Mouse (Mus musculus) liver, embryonic 14.5 days (tissue): Measurements from ENCODE around the gene Efnb3. TPM values are rescaled to one million over a fixed set of nuclear protein-coding genes. Genes with fewer than 3 reads are reported as not detected.
A peak's percentile ranks its signal among the peaks of the same experiment; 100 is the strongest.

Experiments
- ATAC-seq: fragments of 200-750 bp; cut with Nextera tagmentation; 2 replicates; pipeline ENCODE4 v1.8.0; 2017; ENCODE audit warnings: moderate number of reproducible peaks, mild to moderate bottlenecking, moderate library complexity; ENCODE audit not compliant: insufficient read depth
- DNase-seq, 3 experiments: peaks; one replicate each; pipeline ENCODE4 v3.0.0-alpha.2; 2012 to 2013; ENCODE audit warnings: low read depth in 3 of 3, low spot score in 3 of 3
- H3K27ac ChIP-seq: fragments of 300-500 bp; sonication (generic); 2 replicates; pipeline ENCODE4 v1.5.1; 2014; ENCODE audit warnings: moderate library complexity, mild to moderate bottlenecking, control low read depth, inconsistent platforms
- H3K27me3 ChIP-seq: fragments of 300-500 bp; sonication (generic); 2 replicates; pipeline ENCODE4 v1.6.1; 2014; ENCODE audit warnings: mild to moderate bottlenecking, low read length, moderate library complexity; ENCODE audit not compliant: control insufficient read depth, insufficient read depth
- H3K36me3 ChIP-seq: fragments of 300-500 bp; sonication (generic); replicated peaks from 2 replicates; pipeline ENCODE4 v1.6.1; 2014; ENCODE audit warnings: low read depth; ENCODE audit not compliant: control insufficient read depth, insufficient read depth
- H3K4me1 ChIP-seq, 2 experiments: fragments of 200-500 bp in 1 of 2; fragments of 300-500 bp in 1 of 2; sonication (generic) in 1 of 2; replicated peaks; 2 replicates each; pipeline ENCODE4 v1.6.1; 2012 to 2014; ENCODE audit warnings: antibody characterized with exemption in 1 of 2, inconsistent platforms in 1 of 2, low read length in 1 of 2; ENCODE audit not compliant: control insufficient read depth in 2 of 2, insufficient read depth in 2 of 2
- H3K4me2 ChIP-seq: fragments of 300-500 bp; sonication (generic); 2 replicates; pipeline ENCODE4 v1.6.1; 2014; ENCODE audit warnings: low read depth, mild to moderate bottlenecking, control low read depth, moderate library complexity
- H3K4me3 ChIP-seq, 2 experiments: fragments of 200-500 bp in 1 of 2; fragments of 300-500 bp in 1 of 2; sonication (generic) in 1 of 2; 2 replicates each; pipeline ENCODE4 v1.5.1; 2012 to 2014; ENCODE audit warnings: low read depth in 2 of 2, low read length in 2 of 2, mild to moderate bottlenecking in 2 of 2, control low read depth in 1 of 2, inconsistent platforms in 1 of 2, moderate library complexity in 1 of 2; ENCODE audit not compliant: insufficient read depth in 1 of 2
- H3K9ac ChIP-seq: fragments of 300-500 bp; sonication (generic); replicated peaks from 2 replicates; pipeline ENCODE4 v1.6.1; 2014; ENCODE audit warnings: mild to moderate bottlenecking, control low read depth, moderate library complexity
- H3K9me3 ChIP-seq: fragments of 300-500 bp; sonication (generic); 2 replicates; pipeline ENCODE4 v1.6.1; 2016; ENCODE audit warnings: low read length, mixed read lengths; ENCODE audit not compliant: control insufficient read depth
- CTCF ChIP-seq: IDR thresholded peaks from 2 replicates; pipeline ENCODE4 v1.5.1; 2016; ENCODE audit warnings: antibody characterized with exemption, low read depth, control low read depth
- EP300 ChIP-seq: IDR thresholded peaks from 2 replicates; pipeline ENCODE4 v1.6.1; 2016; ENCODE audit warnings: antibody characterized with exemption, low read depth
- WGBS: fragments of 180-500 bp; shearing (Covaris S2); extraction: QIAGEN DNeasy Blood & Tissue Kit; methylation state at CpG from one replicate; pipeline ENCODE4 v1.1.7; 2014; ENCODE audit not compliant: insufficient replicate concordance; 5-methylcytosine and 5-hydroxymethylcytosine counted together
- microRNA-seq: library from miRNA; unstranded; fragments of <30 nt; microRNA quantifications from one replicate; pipeline ENCODE4, GENCODE M21; 2016
- polyA plus RNA-seq, 2 experiments: library from polyadenylated mRNA; depleted of rRNA in 1 of 2; stranded (reverse) in 1 of 2; unstranded in 1 of 2; fragments of >200 nt; fragmentation: Nextera tagmentation in 1 of 2; extraction: Ambion mirVana in 1 of 2; gene quantifications; 2 replicates each; pipeline versions ENCODE4 v1.2.1 to v1.2.3; 2012 to 2014

Efnb3 gene
- polyA plus RNA-seq, 2 experiments: 0.13 to 1.0 TPM

GRCm38 (mm10) chr11:69516151-69516640, 43.8 kb downstream of the Efnb3 start:
- Histone ChIP-seq H3K4me2 (no peak overlapping the region), H3K9ac (no peak overlapping the region), H3K27ac (no peak overlapping the region), H3K4me3 (no peak overlapping the region), H3K4me1 (peaks cover 3 to 23% of the 10 kb centered on the region in 2 experiments; a peak in 3 of 4 replicates), H3K27me3 (peaks cover 3% of the 10 kb centered on the region; the same call in 1 of the 2 replicates), H3K36me3 (no peaks in the 10 kb centered on the region), H3K9me3 (no peaks in the 10 kb centered on the region)
- no peak for TF ChIP-seq CTCF
- TF ChIP-seq EP300: no peak
- ATAC-seq (no peak), DNase-seq (no peak)
- WGBS: 44% methylated on average over 15 of the region's 15 CpGs

GRCm38 (mm10) chr11:69513840-69514239, 46.2 kb downstream of the Efnb3 start:
- Histone ChIP-seq H3K4me2 (no peak overlapping the region), H3K9ac (no peak overlapping the region), H3K27me3 (peaks cover 3% of the 10 kb centered on the region; the same call in 1 of the 2 replicates), H3K4me3 (no peak overlapping the region), H3K4me1 (peaks cover 6 to 31% of the 10 kb centered on the region in 2 experiments), H3K9me3 (no peaks in the 10 kb centered on the region), H3K36me3 (no peaks in the 10 kb centered on the region), H3K27ac (no peak overlapping the region)
- 2% methylated on average over 6 of the region's 6 CpGs for WGBS
- DNase-seq: peak; percentile 38 to 50 (median 43)
- TF ChIP-seq CTCF (peak; percentile 75), EP300 (no peak)
- ATAC-seq: no peak

GRCm38 (mm10) chr11:69510796-69511496, 49.1 kb downstream of the Efnb3 start:
- ATAC-seq (peak; percentile 87), DNase-seq (peak; percentile 44 to 55 (median 50))
- peaks cover 3% of the 10 kb centered on the region; the same call in 1 of the 2 replicates for H3K27me3 ChIP-seq
- H3K4me3 ChIP-seq: no peak overlapping the region
- H3K9ac ChIP-seq: peak overlapping the region; percentile 20; the same call in 1 of the 2 replicates
- H3K27ac ChIP-seq: peak overlapping the region; percentile 54
- TF ChIP-seq EP300 (peak; percentile 89), CTCF (no peak)
- H3K4me2 ChIP-seq: peak overlapping the region; percentile 56
- no peaks in the 10 kb centered on the region for H3K9me3 ChIP-seq
- peaks cover 6 to 31% of the 10 kb centered on the region in 2 experiments for H3K4me1 ChIP-seq
- WGBS: 4% methylated on average over 7 of the region's 7 CpGs
- no peaks in the 10 kb centered on the region for H3K36me3 ChIP-seq

Small RNAs within 50 kb of the gene (microRNA-seq; reads per million reads assigned to microRNA genes)
- not detected for gene Gm27493

Other genes starting within 250 kb of the Efnb3 start
- 7.8 and 9.8 TPM in 2 replicates for gene Cntrob, start 236.4 kb downstream of the Efnb3 start, polyA plus RNA-seq (2012; rRNA removed)
- gene Cntrob, start 236.4 kb downstream of the Efnb3 start, polyA plus RNA-seq (2014; fragmentation: Nextera tagmentation; extraction: Ambion mirVana): 5.0 and 6.5 TPM in 2 replicates
- gene Trappc1, start 236.2 kb downstream of the Efnb3 start, polyA plus RNA-seq (2012; rRNA removed): 49.6 and 62.9 TPM in 2 replicates
- 101 and 106 TPM in 2 replicates for gene Trappc1, start 236.2 kb downstream of the Efnb3 start, polyA plus RNA-seq (2014; fragmentation: Nextera tagmentation; extraction: Ambion mirVana)
- gene Kcnab3, start 233.9 kb downstream of the Efnb3 start, polyA plus RNA-seq (2012; rRNA removed): 0.09 and 0.20 TPM in 2 replicates
- 0.06 and 0.10 TPM in 2 replicates for gene Kcnab3, start 233.9 kb downstream of the Efnb3 start, polyA plus RNA-seq (2014; fragmentation: Nextera tagmentation; extraction: Ambion mirVana)
- gene Rnf227, start 219.7 kb downstream of the Efnb3 start, polyA plus RNA-seq (2012; rRNA removed): 0.30 and 0.74 TPM in 2 replicates
- 0.59 and 0.66 TPM in 2 replicates for gene Rnf227, start 219.7 kb downstream of the Efnb3 start, polyA plus RNA-seq (2014; fragmentation: Nextera tagmentation; extraction: Ambion mirVana)
- 13.7 and 14.3 TPM in 2 replicates for gene Chd3, start 190.8 kb downstream of the Efnb3 start, polyA plus RNA-seq (2012; rRNA removed)
- 1.9 and 2.4 TPM in 2 replicates for gene Chd3, start 190.8 kb downstream of the Efnb3 start, polyA plus RNA-seq (2014; fragmentation: Nextera tagmentation; extraction: Ambion mirVana)
- 70.9 and 76.9 TPM in 2 replicates for gene Naa38, start 164.7 kb downstream of the Efnb3 start, polyA plus RNA-seq (2012; rRNA removed)
- gene Naa38, start 164.7 kb downstream of the Efnb3 start, polyA plus RNA-seq (2014; fragmentation: Nextera tagmentation; extraction: Ambion mirVana): 120 and 127 TPM in 2 replicates
- gene Cyb5d1, start 164.6 kb downstream of the Efnb3 start, polyA plus RNA-seq (2012; rRNA removed): 4.8 and 8.3 TPM in 2 replicates
- gene Cyb5d1, start 164.6 kb downstream of the Efnb3 start, polyA plus RNA-seq (2014; fragmentation: Nextera tagmentation; extraction: Ambion mirVana): 6.2 and 7.3 TPM in 2 replicates
- gene Tmem88, start 162.0 kb downstream of the Efnb3 start, polyA plus RNA-seq (2012; rRNA removed): 3.7 and 5.3 TPM in 2 replicates
- gene Tmem88, start 162.0 kb downstream of the Efnb3 start, polyA plus RNA-seq (2014; fragmentation: Nextera tagmentation; extraction: Ambion mirVana): 4.6 TPM in 2 replicates
- gene Kdm6b, start 146.5 kb downstream of the Efnb3 start, polyA plus RNA-seq (2012; rRNA removed): 1.1 and 1.4 TPM in 2 replicates
- gene Kdm6b, start 146.5 kb downstream of the Efnb3 start, polyA plus RNA-seq (2014; fragmentation: Nextera tagmentation; extraction: Ambion mirVana): 2.9 TPM in 2 replicates
- 0.03 TPM in 2 replicates for gene Dnah2, start 11.1 kb downstream of the Efnb3 start, polyA plus RNA-seq (2012; rRNA removed)
- 0.01 TPM in 2 replicates for gene Dnah2, start 11.1 kb downstream of the Efnb3 start, polyA plus RNA-seq (2014; fragmentation: Nextera tagmentation; extraction: Ambion mirVana)
- 10.8 and 12.7 TPM in 2 replicates for gene Wrap53, start 20.1 kb upstream of the Efnb3 start, polyA plus RNA-seq (2012; rRNA removed)
- 14.8 and 16.1 TPM in 2 replicates for gene Wrap53, start 20.1 kb upstream of the Efnb3 start, polyA plus RNA-seq (2014; fragmentation: Nextera tagmentation; extraction: Ambion mirVana)
- gene Trp53, start 20.2 kb upstream of the Efnb3 start, polyA plus RNA-seq (2012; rRNA removed): 68.7 and 76.7 TPM in 2 replicates
- 61.2 and 66.4 TPM in 2 replicates for gene Trp53, start 20.2 kb upstream of the Efnb3 start, polyA plus RNA-seq (2014; fragmentation: Nextera tagmentation; extraction: Ambion mirVana)
- 20.6 and 25.2 TPM in 2 replicates for gene Atp1b2, start 45.7 kb upstream of the Efnb3 start, polyA plus RNA-seq (2012; rRNA removed)
- 21.3 and 29.8 TPM in 2 replicates for gene Atp1b2, start 45.7 kb upstream of the Efnb3 start, polyA plus RNA-seq (2014; fragmentation: Nextera tagmentation; extraction: Ambion mirVana)
- gene Shbg, start 57.7 kb upstream of the Efnb3 start, polyA plus RNA-seq (2012; rRNA removed): 21.4 and 23.5 TPM in 2 replicates
- gene Shbg, start 57.7 kb upstream of the Efnb3 start, polyA plus RNA-seq (2014; fragmentation: Nextera tagmentation; extraction: Ambion mirVana): 28.4 and 33.2 TPM in 2 replicates
- gene Sat2, start 61.8 kb upstream of the Efnb3 start, polyA plus RNA-seq (2012; rRNA removed): 3.7 and 5.1 TPM in 2 replicates
- 10.0 and 10.4 TPM in 2 replicates for gene Sat2, start 61.8 kb upstream of the Efnb3 start, polyA plus RNA-seq (2014; fragmentation: Nextera tagmentation; extraction: Ambion mirVana)
- gene Fxr2, start 72.8 kb upstream of the Efnb3 start, polyA plus RNA-seq (2012; rRNA removed): 18.4 and 21.7 TPM in 2 replicates
- gene Fxr2, start 72.8 kb upstream of the Efnb3 start, polyA plus RNA-seq (2014; fragmentation: Nextera tagmentation; extraction: Ambion mirVana): 5.4 and 7.7 TPM in 2 replicates
- gene Sox15, start 95.1 kb upstream of the Efnb3 start, polyA plus RNA-seq (2012; rRNA removed): not detected in 2 replicates
- not detected in 2 replicates for gene Sox15, start 95.1 kb upstream of the Efnb3 start, polyA plus RNA-seq (2014; fragmentation: Nextera tagmentation; extraction: Ambion mirVana)
- gene Mpdu1, start 102.4 kb upstream of the Efnb3 start, polyA plus RNA-seq (2012; rRNA removed): 40.4 and 60.1 TPM in 2 replicates
- 13.8 and 16.0 TPM in 2 replicates for gene Mpdu1, start 102.4 kb upstream of the Efnb3 start, polyA plus RNA-seq (2014; fragmentation: Nextera tagmentation; extraction: Ambion mirVana)
- gene Cd68, start 105.9 kb upstream of the Efnb3 start, polyA plus RNA-seq (2012; rRNA removed): 9.4 and 12.3 TPM in 2 replicates
- 17.7 and 18.9 TPM in 2 replicates for gene Cd68, start 105.9 kb upstream of the Efnb3 start, polyA plus RNA-seq (2014; fragmentation: Nextera tagmentation; extraction: Ambion mirVana)
- 312 and 420 TPM in 2 replicates for gene Eif4a1, start 112.2 kb upstream of the Efnb3 start, polyA plus RNA-seq (2012; rRNA removed)
- gene Eif4a1, start 112.2 kb upstream of the Efnb3 start, polyA plus RNA-seq (2014; fragmentation: Nextera tagmentation; extraction: Ambion mirVana): 316 TPM in 2 replicates
- 37.0 and 45.8 TPM in 2 replicates for gene Senp3, start 121.9 kb upstream of the Efnb3 start, polyA plus RNA-seq (2012; rRNA removed)
- 21.0 and 24.5 TPM in 2 replicates for gene Senp3, start 121.9 kb upstream of the Efnb3 start, polyA plus RNA-seq (2014; fragmentation: Nextera tagmentation; extraction: Ambion mirVana)
- gene Tnfsf13, start 125.6 kb upstream of the Efnb3 start, polyA plus RNA-seq (2012; rRNA removed): 0.21 and 0.26 TPM in 2 replicates
- 0.20 TPM in 1 of 2 replicates, not detected in the other for gene Tnfsf13, start 125.6 kb upstream of the Efnb3 start, polyA plus RNA-seq (2014; fragmentation: Nextera tagmentation; extraction: Ambion mirVana)
- gene Tnfsf12, start 135.6 kb upstream of the Efnb3 start, polyA plus RNA-seq (2012; rRNA removed): 3.7 and 4.3 TPM in 2 replicates
- 2.6 and 3.1 TPM in 2 replicates for gene Tnfsf12, start 135.6 kb upstream of the Efnb3 start, polyA plus RNA-seq (2014; fragmentation: Nextera tagmentation; extraction: Ambion mirVana)
- 0.53 and 0.80 TPM in 2 replicates for gene Tnfsfm13, start 135.9 kb upstream of the Efnb3 start, polyA plus RNA-seq (2012; rRNA removed)
- 0.70 and 1.7 TPM in 2 replicates for gene Tnfsfm13, start 135.9 kb upstream of the Efnb3 start, polyA plus RNA-seq (2014; fragmentation: Nextera tagmentation; extraction: Ambion mirVana)
- gene Polr2a, start 198.4 kb upstream of the Efnb3 start, polyA plus RNA-seq (2012; rRNA removed): 14.3 and 16.0 TPM in 2 replicates
- gene Polr2a, start 198.4 kb upstream of the Efnb3 start, polyA plus RNA-seq (2014; fragmentation: Nextera tagmentation; extraction: Ambion mirVana): 19.5 and 22.4 TPM in 2 replicates
- gene Slc35g3, start 201.8 kb upstream of the Efnb3 start, polyA plus RNA-seq (2012; rRNA removed): not detected in 2 replicates
- not detected in 2 replicates for gene Slc35g3, start 201.8 kb upstream of the Efnb3 start, polyA plus RNA-seq (2014; fragmentation: Nextera tagmentation; extraction: Ambion mirVana)
- gene Zbtb4, start 205.7 kb upstream of the Efnb3 start, polyA plus RNA-seq (2012; rRNA removed): 1.4 and 1.5 TPM in 2 replicates
- gene Zbtb4, start 205.7 kb upstream of the Efnb3 start, polyA plus RNA-seq (2014; fragmentation: Nextera tagmentation; extraction: Ambion mirVana): 0.45 and 0.58 TPM in 2 replicates
- 0.44 and 0.58 TPM in 2 replicates for gene Chrnb1, start 235.7 kb upstream of the Efnb3 start, polyA plus RNA-seq (2012; rRNA removed)
- gene Chrnb1, start 235.7 kb upstream of the Efnb3 start, polyA plus RNA-seq (2014; fragmentation: Nextera tagmentation; extraction: Ambion mirVana): 0.32 and 0.33 TPM in 2 replicates
- gene Fgf11, start 241.7 kb upstream of the Efnb3 start, polyA plus RNA-seq (2012; rRNA removed): 0.41 and 0.42 TPM in 2 replicates
- 0.06 and 0.13 TPM in 2 replicates for gene Fgf11, start 241.7 kb upstream of the Efnb3 start, polyA plus RNA-seq (2014; fragmentation: Nextera tagmentation; extraction: Ambion mirVana)
- 0.25 TPM in 2 replicates for gene Tmem102, start 245.4 kb upstream of the Efnb3 start, polyA plus RNA-seq (2012; rRNA removed)
- 0.57 and 0.80 TPM in 2 replicates for gene Tmem102, start 245.4 kb upstream of the Efnb3 start, polyA plus RNA-seq (2014; fragmentation: Nextera tagmentation; extraction: Ambion mirVana)